Mouse (Mus musculus) c-Kit-positive CD71-positive TER-119-positive erythroid progenitor cells, embryonic 14.5 days (primary cell): ENCODE measurements around the gene Col5a2.
"Not testable (repeated sequence)": the region's sequence is repeated elsewhere in the genome, so short reads cannot be mapped to it uniquely, and the experiment has no call there.

Experiments used
- DNase-seq: peaks from one replicate; pipeline ENCODE4 v3.0.0-alpha.2; 2013; ENCODE audit warnings: low spot score

The Col5a2 gene

DNA sequence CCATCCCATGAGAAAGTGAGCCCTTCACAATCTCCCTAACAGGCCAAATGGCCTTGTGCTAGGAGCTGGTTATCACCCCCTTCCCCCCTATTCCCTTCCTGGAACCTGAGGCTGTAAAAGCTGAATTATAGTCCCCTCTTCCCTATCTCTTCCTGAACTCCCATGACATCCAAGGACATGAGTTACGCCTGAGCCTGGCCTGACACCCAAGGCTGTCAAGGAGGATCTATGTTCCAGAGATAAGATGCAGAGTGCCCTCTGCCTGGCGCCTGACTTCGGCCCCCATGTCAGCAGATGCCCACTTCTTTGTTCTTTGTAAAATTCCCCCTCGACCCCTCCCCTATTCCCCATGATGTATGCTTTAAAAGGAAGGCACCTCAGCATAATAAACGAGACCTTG is 73.9 kb downstream of the Col5a2 start:
- not testable (repeated sequence) for DNase-seq

- DNase-seq, result no peak
Observed at GRCm38 (mm10) chr1:45423915-45424314, 79.2 kb downstream of the Col5a2 start.

DNA sequence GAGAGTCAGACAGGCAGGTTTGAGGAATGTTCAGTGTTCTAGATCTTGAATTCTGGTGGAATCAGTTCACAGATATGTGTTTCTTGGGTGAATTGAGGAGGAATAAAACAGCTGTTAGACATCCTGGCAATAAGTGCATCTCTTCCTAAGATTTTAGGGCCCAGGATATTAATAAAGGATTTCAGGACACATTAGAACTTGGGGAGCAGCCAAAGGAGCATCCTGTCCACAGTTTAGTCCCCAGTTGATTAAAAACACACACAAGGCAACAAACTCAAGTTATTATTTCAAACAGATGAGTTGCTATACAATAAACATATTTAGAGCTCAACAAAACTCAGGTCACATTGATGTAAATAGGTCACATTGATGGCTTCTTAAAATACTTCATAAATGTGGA is 82.5 kb downstream of the Col5a2 start:
- DNase-seq, result no peak

- no peak for DNase-seq
Observed at GRCm38 (mm10) chr1:45419858-45420257, 83.2 kb downstream of the Col5a2 start.

- no peak for DNase-seq
Observed at GRCm38 (mm10) chr1:45381866-45382265, 121.2 kb downstream of the Col5a2 start.

DNA sequence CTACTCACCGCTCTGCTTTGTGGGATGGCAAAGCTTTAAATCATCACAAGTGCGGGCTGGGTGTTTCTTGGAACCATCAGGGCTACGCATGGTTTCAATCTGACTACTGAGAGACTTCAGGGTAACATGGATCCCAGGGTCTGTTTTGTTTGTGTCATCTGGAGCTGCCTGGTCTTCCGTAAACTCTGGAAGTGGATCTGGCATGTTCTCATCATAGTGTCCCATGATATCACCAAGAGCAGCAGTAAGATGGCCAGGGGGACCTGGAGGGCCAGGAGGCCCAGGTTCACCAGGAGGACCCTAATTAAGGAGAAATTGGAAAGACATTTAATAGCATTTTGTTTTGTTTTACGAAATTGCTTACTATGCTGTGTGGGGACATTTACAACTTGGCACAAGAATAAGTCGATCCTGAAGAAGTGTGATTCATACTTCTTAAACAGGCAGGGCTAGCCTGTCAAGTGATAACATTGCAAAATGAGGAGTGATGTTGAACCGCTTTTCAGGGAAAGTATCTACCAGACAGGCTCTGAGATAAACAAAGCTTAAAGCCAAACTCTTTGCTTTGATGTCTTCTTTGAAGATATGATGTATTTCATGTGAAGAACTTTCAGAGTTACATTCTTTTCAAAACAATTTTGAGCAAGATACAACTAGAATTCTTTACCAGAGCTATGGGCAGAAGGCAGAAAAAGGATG is 122.9 kb downstream of the Col5a2 start:
- no peak for DNase-seq

- DNase-seq, result no peak
Observed at GRCm38 (mm10) chr1:45365427-45365826, 137.7 kb downstream of the Col5a2 start.

DNA sequence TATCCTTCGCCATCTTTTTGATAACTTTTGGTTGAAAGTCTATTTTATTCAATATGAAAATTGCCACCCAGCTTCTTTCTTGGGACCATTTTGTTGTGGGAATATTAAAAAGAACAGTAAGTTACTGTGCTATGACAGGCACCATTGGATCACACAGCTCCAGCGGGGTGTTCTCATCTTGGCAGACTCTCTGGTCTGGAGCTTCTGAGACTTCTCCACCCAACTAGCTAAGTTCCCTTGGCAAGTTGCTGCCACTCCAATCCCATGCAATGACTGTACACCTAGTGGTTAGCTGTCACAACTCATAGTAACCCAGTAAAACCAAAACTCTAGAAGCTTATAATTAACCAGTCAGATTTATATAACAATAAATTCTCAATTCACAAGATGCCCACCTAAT is 139.8 kb downstream of the Col5a2 start:
- no peak for DNase-seq

DNA sequence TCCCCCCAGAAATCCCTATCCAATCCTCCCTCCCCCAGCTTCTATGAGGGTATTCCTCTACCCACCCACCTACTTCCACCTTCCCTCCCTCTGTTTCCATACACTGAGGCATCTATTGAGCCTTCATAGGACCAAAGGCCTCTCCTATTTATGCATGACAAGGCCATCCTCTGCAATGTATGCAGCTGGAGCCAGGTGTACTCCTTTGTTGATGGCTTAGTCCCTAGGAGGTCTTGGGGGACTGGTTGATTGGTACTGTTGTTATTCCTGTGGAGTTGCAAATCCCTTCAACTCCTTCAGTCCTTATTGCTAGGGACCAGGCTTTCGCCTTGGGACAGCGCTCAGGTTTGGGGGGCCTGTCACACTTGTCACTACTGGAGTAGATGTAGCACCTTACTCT is 143.4 kb downstream of the Col5a2 start:
- DNase-seq, result no peak

- DNase-seq, result no peak
Observed at GRCm38 (mm10) chr1:45359147-45359546, 143.9 kb downstream of the Col5a2 start.

DNA sequence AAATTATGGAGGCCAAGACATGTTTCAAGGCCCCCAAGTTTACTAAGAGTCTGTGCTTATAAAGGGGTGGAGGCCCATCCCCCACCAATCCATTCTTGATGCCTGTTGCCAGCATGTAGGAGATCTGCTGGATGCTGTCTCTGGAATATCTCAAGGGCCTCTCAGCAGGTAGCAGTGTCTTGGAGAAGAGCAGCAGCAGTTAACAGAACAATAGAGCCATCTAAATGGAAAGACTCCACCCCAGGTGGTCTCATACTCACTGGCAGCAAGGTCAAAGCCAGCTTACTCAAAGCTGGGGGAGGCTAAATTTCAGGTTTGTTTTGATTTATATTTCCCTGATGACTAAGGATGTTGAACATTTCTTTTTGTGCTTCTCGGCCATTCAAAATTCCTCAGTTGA is 145.1 kb downstream of the Col5a2 start:
- DNase-seq, result no peak

DNA sequence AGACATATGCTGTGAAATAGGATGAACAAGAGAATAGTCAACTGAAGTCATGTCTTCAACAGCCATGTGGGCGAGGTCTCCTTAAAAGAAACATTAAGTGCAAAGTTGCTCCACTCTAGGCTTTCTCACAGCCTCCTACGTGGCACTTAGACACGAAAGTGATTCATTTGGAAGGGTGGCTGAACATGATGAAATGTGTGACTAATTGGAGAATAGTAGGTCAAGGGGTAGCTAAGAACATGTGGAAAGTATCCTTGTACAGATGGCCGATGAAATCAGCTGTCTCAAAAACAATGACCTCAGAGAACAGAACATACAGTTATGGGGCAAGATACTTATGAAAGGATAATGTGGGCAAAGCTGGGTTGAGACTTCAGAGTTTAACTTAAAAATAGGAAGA is 147.1 kb downstream of the Col5a2 start:
- no peak for DNase-seq

DNA sequence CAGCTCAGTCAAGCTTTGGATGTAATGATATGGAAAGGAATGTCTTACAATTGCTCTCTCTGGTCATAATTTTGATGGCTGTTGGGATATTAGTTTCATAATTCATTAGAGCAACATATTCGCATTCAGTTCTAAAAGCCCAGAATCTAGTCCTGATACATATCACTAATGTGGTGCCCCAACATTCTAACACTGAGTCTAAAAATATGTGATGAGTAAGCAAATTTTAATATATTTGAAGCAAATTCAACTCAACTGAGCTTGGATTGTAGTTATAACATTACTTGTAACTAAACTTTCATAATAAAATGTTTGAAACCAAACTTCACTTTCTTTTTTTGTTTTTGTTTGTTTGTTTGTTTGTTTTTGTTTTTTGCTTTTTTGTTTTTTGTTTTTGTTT is 173.9 kb downstream of the Col5a2 start:
- DNase-seq, result no peak
